Mouse (Mus musculus) thymus, postnatal 4 days (tissue): ENCODE results near the gene Fcer2a.
A peak's percentile ranks its signal among the peaks of the same experiment; 100 is the strongest.

Source experiments
- DNase-seq: peaks from one replicate; pipeline ENCODE4 v3.0.0; 2021

Gene Fcer2a

DNA sequence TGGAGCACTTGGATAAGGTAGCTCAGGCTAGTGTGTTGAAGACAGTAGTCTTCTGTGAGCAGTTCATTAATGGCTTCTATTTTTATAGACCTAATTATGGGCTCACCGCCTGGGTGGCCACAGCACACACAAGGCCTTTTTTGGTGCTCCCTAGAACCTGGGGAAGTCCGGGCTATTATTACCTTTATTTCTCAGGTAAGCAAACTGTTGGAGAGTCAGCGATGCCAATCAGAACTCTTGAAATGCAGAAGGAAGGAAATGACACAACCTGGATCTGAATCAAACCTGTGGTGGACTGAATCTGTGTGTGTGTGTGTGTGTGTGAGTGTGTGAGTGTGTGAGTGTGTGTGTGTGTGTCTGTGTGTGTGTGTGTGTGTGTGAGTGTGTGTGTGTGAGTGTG, at the start of gene Fcer2a:
Fcer2a (minus strand) TSS at position 55 of the 400 bp plus-strand sequence.
- no peak for DNase-seq

DNA sequence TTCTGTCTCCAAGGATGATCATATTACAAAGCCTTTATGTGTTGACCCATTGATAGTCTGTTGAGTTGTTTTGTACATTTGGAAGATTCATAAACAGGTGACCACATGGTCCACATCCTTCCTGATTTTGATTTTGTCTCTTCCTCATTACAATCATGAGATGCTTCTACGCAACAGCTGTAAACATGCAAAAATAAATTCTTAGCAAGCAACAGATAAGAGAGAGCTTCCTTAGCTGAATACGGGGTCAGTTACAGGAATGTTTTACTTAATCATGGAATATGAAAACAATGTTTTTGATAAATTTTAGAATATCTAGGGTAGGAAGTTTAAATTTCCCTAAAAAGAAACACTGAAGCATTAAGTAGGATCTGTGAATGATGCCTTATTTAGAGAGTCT, 43.0 kb upstream of the Fcer2a start:
- no peak for DNase-seq

DNA sequence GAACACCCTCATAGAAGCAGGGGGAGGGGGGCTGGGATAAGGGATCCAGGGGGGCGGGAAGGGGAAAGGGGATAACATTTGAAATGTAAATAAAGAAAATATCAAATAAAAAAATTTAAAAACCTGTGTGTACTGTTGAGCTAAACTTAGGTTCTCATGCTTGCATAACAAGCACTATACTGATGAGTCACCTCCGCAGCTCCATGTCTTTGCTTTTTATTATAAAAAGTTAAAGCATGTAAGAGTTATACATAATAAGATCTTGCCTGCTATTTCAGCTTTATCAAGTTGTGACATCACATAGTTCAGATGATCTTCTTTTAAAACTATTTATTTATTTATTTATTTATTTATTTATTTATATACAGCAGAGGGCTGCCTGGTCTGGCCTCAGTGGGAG, 41.6 kb upstream of the Fcer2a start:
- no peak for DNase-seq

DNA sequence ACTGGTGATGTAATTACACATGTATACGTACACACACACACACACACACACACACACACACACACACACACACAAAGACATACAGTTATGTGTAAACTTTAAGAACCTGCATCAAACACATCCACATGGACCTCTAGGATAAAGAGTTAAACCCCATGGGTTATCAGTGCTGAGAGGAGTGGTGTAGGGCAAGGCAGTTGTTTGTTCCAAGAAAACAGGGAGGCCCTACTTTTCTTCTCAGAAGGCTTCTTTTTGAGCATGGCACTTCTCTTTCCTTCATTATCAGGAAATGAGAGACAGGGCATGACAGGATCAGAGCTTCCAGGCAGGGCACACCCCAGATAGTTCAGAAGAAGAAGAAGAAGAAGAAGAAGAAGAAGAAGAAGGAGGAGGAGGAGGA, 40.1 kb upstream of the Fcer2a start:
- no peak for DNase-seq

DNA sequence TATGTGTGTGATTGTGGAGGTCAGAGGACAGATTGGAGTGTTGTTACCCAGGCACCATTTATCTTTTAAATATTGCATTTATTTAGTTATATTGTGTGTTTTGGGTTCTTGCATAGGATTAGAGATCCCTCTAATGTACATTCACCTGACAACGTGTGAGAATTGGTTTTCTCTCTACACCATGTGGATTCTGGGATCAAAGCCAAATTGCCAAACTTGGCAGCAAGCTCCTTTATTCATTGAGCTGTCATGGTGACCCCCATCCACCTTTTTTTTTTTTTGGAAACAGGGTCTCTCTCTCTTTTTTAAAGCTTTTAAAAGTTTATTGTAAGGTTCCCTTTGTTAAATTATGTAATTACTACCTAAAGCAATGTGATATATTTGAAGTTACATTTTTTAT, 27.1 kb upstream of the Fcer2a start:
- no peak for DNase-seq

DNA sequence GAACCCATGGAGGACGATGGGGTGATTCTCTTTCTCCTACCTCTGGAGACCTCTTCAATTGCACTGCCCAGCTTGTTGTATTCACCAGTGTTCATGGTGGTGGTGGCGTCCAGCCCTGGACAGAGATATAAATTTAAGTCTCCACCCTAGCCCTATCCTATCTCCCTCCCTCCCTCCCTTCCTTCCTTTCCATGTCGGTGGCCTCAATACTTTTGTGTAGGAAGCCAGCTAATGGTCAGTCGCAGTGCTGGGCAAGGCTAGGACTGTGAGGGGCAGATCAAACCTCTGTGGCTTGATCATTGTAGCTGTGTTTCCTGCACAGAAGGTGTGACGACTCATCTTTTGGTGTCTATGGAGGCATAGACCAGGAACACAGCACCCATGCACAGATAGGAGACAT, 26.6 kb upstream of the Fcer2a start, which contains the start of gene Clec4g:
Clec4g (minus strand) TSS at position 101 of the 400 bp plus-strand sequence.
- DNase-seq = no peak

DNA sequence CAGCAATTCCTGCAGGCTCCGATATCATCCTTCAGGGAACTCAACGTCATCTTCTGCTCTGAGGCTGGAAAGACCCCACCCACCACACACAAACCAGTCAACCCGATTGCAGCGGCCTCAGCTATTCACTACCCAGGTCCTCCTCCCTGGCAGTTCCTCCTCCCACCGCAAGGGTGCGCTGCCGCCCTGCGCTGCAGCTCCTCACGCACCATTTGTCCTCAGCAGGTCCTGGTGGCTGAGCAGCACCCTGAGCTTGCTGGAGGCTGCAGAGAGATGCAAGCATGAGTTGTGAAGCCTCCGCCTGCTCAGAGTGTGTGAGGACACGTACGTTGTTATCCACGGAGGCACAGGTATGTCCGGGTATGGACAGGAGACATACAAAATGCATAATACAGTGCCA, 24.6 kb upstream of the Fcer2a start:
- DNase-seq = peak; percentile 89

DNA sequence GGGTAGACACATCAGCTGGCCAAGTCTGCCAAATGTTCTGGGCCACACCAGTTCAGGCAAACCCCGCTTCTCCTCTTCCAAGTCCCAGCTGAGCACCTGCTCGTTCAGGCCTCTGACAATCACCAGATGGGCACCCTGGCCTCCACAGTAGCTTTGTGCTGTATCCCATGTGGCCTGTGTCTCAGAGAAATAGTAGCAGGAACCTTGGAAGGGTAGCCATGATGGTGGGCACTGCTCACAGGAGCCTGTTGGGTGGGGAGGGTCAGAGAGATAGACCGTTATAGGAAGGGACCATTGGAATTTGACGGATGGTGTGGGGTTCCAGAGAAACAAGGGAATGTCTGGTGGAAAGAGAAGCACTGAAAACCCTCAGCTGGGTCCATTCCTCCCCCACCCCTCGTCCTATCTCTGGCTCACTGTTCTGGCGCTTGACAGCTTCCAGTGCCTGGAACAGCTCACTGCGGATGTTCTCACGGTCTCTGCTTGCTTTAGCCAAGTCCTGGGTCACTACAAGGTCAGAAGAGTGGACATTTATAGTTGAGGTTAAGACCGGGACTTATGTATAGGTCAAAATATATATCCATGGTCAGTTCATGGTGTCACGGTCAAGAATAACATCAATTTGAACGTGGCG, 23.5 kb upstream of the Fcer2a start:
- no peak for DNase-seq

DNA sequence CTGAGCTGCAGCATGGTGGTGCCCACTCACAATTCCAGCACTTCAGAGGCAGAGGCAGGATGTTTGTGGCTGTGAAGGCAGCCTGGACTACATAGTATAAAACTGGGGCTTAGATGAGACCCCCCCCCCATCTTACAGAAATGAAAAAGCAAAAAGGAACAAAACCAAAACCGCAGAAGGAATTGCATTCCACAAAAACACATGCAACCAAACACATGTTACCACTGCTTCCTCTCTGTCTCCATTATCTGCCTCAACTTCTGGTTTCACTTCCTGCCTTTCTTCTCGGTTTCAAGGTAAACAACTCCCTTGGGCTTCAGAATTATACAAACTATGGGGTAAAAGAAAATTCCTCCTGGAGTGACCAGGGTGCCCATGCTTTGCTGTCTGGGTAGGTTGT, 17.7 kb upstream of the Fcer2a start:
- peak; percentile 18 for DNase-seq

DNA sequence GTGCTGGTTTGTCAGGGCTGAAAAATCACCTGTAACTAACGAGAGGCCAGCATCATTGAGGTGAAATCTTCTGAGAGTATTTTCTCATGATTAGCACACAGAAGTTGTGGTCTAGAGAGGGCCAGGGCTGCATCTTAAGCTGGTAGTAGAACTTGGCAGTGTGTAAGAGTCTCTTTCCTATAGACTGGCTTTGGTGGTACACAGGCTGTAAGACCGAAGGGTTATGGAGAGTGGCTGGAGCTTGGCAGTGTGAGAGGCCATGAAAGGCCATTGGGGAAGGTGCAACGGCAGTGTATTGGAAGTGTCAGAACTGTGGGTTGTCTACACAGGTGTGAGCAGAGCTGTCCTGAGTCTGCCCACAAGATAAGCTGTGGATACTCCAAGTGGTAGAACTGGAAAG, 16.3 kb upstream of the Fcer2a start:
- no peak for DNase-seq

DNA sequence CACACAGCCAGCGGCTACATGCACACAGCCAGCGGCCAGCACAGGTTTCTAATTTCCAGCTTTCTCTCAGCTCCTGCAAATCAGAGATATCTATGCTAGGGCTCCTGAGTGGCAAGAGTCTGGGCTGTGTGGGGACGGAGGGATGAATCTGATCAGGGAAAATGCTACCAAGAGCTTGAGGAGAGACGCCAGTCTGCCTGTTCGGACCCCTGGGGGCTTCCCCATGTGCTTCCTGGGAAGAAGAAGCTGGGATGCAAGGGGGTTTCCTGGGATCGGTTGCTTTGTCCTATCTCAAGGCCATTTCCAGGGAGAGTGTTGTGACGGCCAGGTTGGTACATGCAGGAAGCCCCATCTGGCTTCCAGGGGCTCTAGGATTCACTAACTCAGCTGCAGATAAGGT, 13.6 kb upstream of the Fcer2a start:
- no peak for DNase-seq

DNA sequence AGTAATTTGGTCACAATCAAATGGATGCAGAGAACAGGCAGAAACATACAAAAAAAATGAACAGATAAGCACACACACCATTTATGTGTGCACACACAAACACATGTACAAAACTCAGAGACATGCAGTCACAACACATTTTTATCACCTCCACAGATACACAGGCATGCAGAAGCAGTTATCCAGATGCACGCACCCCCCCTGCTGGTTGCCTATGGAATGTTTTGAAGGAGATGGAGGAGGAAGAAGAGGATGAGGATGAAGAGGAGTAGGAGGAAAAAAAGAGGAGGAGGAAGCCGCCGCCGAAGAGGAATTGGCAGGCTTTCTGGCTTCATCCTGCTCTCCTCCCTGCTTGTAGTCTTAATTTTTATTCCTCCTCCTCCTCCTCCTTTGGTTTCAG, 11.7 kb upstream of the Fcer2a start:
- DNase-seq = peak; percentile 57

DNA sequence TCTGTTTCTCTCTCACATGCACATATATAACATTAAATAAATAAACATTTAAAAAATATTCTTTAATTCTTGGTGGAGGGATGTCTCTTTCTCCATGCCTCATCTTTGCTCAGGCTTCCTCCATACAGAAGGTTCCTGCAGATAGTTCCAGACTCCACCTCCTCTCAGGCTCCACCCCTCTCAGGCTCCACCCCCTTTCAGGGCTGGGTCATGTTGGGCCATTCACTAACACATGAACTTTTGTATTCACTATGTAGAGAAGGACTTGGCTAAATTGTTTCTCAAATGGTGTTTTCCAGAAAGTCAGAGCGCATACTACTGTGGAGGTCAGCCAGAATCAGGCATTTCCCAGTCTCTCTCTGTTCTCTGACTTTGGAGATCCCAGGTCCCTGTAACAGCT, 7.5 kb upstream of the Fcer2a start:
- DNase-seq = peak; percentile 43

DNA sequence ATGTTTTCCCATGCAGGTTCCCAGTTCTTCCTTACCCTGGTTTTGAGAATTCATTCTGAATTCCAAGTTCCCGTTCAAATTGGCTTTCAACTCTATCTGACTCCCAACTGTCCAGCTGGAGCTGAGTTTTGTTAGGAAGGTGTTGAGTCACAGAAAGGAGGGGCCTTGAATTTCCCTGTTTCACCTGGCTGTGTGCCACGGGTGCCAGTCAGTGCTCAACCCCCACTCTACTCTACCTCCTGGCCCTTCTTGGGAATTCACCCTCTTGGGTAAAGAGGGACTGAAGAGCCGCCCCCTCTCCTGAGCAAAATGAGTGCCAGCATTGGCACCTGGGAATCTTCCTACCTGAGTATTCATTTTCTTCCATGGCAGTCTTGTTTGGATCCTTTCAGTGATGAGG, 3.2 kb downstream of the Fcer2a start:
- no peak for DNase-seq

DNA sequence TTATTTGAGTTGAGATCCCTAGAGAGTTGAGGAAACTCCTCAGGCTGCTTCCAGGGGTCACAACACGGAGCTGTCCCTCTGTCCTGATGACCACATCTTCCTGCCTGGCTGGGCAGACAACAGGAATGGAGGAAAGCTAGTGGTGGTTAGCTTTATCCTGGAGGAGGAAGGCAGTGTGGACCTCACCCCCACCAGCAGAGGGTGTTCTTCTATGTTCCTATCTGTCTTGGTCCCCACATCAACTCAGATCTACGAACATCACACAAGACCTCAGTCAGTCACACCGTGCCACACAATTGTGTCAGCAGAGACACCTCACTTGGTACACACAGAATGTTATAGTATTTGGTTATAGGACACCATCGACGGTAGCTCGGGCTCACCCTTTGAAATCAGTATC, 6.4 kb downstream of the Fcer2a start:
- no peak for DNase-seq

DNA sequence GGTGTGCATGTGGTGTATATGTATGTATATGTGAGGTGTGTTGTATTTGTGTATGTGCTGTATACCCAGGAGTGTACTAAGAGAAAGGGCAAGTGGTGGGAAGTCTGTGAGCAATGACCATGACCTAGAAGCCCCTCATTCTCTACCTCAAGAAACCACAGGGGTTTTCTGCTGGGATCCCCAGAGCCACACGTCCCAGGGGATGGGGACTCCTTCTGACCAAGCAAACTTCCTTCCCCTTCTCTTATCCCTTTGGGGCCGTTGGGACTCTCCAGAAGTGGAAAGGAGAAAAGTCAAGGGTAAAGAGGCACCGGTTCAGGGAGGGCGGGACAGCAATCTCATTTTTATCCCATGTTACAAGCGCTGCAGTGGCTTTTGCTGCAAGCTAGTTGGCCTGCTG, 8.6 kb downstream of the Fcer2a start:
- no peak for DNase-seq

DNA sequence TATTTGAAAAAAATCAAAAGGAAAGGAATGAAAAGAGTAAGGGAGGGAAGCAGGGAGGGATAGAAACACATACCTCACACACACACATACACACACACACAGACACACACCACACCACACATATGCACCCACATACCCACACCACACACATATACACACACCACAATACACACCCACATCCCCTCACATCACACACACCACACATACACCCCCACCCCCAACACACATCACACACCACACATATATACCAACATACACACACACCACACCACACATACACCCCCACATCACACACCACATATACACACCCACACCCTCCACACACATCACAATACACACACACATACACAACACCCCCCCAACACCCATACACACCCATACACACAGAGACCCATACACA, 9.4 kb downstream of the Fcer2a start:
- no peak for DNase-seq

DNA sequence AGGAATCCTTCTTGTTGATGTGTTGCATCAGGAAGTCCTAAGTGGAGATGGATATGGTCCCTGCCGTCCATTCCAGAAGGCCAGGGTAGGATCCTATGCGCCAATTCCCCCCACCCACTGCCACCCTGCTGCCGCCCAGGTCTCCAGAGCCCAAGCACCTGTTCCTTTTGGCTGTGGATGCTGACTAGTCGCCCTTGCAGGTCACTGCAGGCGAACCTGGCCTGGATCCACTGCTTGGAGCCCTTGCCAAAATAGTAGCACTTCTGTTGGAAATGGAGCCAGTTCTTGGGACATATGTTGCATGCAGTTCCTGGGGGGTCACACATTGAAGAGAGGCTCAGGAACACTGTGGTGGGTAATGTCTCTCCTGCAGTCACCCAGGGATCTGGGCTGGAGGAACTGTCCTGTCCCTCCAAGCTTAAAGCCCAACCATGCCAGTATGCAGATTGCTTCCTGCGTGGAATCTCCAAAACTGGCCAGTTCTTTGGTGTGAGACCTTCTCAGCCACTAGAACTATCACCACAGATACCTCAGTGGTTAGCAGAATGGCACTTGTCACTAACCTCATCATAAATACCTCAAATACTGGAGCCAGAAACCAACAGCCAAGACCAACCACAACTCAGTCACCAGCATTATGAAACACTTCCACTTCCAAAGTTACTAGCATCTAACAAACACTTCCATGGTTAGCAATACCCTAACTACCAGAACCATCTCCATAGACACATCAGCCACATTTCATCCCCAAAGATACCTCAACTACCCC, 10.4 kb downstream of the Fcer2a start:
- DNase-seq = no peak

DNA sequence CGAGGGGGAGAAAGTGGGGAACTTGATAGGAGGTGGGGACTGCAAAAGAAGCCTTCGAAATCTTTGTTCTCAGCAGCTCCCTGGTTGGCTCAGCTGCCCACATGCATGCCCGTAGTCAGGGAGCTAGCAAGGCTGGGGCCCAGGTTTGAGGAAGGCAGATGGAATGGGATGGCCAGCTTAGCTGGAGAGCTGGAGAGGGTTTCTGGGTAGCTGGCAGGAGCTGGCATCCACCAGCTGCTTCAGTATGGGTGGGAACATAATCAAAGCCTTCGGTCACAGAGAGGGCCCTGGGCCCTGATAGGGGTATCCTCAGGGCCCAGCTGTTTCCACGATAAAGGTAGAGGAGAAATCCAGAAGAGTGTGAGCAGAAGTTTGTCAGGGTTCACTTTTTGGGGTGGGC, 11.5 kb downstream of the Fcer2a start:
- no peak for DNase-seq

DNA sequence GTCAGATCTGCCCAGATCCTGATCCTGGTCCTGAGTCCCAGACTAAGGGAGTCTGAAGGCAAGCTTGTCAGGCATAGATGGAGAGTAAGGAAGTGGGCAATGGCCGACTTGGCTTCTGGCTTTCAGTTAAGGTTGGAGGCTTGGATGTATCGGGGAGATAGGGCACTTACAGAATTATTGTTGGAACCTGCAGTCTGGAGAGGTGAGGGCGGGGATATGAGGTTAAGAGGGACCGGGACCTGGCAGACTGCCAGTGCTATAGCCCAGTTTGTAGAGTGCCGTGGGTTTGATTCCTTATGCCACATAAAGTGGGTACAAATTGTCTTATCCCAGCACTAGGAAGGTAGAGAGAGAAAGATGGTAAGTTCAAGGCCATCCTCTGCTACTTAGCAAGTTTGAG, 14.3 kb downstream of the Fcer2a start:
- DNase-seq = no peak

DNA sequence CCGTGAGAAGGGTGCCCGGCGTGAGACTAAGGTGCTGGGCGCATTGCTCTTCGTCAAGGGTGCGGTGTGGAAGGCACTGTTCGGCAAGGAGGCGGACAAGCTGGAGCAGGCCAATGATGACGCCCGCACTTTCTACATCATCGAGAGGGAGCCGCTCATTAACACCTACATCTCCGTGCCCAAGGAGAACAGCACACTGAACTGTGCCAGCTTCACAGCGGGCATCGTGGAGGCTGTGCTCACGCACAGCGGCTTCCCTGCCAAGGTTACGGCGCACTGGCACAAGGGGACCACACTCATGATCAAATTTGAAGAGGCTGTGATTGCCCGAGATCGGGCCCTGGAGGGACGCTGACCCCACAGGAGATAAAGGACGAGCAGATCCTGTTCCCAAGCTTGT, 14.7 kb downstream of the Fcer2a start:
- DNase-seq = no peak

DNA sequence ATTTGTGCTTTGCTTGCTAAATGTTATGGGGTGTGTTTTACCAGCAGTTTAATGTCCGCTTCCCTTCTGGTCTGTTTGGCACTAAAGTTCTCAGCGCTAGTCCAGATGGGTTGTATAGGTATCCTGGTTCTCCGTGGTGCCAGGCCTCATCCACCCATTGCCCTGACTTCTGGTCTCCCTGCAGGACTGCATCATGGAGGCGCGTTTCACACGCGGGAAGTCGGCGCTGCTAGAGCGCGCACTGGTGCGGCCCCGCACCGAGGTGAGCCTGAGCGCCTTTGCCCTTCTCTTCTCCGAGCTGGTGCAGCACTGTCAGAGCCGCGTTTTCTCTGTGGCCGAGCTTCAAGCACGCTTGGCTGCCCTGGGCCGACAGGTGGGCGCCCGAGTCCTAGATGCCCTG, 15.1 kb downstream of the Fcer2a start:
- no peak for DNase-seq

DNA sequence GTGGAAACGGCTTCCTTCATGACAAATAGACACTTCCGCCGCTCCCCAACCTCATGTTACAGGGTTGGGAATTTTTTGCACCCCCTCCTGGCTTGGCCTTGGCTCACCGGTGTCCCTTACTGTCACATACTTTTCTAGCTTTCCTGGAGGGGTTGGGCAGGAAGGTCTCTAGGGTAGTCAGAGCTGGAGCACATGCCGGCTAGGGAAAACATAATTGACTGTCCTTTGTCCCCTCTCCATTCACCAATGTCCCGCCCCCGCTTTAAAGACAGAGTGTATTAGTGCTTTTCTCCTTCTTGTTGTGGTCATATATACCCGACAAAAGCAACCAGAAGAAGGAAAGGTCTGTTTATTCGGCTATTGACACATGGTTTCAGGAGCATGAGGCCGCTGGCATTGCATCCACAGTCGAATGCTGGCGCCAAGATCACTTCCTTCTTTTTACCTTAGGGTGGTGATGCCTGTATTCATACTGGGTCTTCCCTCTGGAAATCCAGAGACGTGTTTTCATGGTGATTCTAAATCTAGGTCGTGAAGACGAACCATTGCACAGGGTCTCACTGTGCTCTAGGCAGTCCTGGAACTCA, 16.9 kb downstream of the Fcer2a start:
- DNase-seq = peak; percentile 17
